Mouse (Mus musculus) heart, postnatal 0 days (tissue): ENCODE results near the gene Inafm2. TPM values are rescaled to one million over a fixed set of nuclear protein-coding genes. Genes with fewer than 3 reads are reported as not detected.

Experiments used
- ATAC-seq: fragments of 200-750 bp; cut with Nextera tagmentation; 2 replicates; pipeline ENCODE4 v1.8.0; 2017; ENCODE audit warnings: low read depth, moderate number of reproducible peaks, moderate library complexity; ENCODE audit not compliant: insufficient read depth
- DNase-seq: peaks from one replicate; pipeline ENCODE4 v3.0.0-alpha.2; 2016; ENCODE audit warnings: low spot score
- H3K27ac ChIP-seq: fragments of 300-500 bp; sonication (generic); 2 replicates; pipeline ENCODE4 v1.5.1; 2014; ENCODE audit warnings: low read depth, mild to moderate bottlenecking
- H3K27me3 ChIP-seq: fragments of 300-500 bp; sonication (generic); 2 replicates; pipeline ENCODE4 v1.6.1; 2014; ENCODE audit warnings: low read length, mixed read lengths; ENCODE audit not compliant: control insufficient read depth, insufficient read depth
- H3K36me3 ChIP-seq: fragments of 300-500 bp; sonication (generic); replicated peaks from 2 replicates; pipeline ENCODE4 v1.6.1; 2014; ENCODE audit warnings: low read length, mixed read lengths; ENCODE audit not compliant: control insufficient read depth, insufficient read depth
- H3K4me1 ChIP-seq: fragments of 300-500 bp; sonication (generic); 2 replicates; pipeline ENCODE4 v1.6.1; 2014; ENCODE audit warnings: antibody characterized with exemption; ENCODE audit not compliant: control insufficient read depth, insufficient read depth
- H3K4me2 ChIP-seq: fragments of 300-500 bp; sonication (generic); 2 replicates; pipeline ENCODE4 v1.6.1; 2014; ENCODE audit warnings: low read depth, mild to moderate bottlenecking, low read length, moderate library complexity
- H3K4me3 ChIP-seq: fragments of 300-500 bp; sonication (generic); 2 replicates; pipeline ENCODE4 v1.5.1; 2014; ENCODE audit warnings: low read depth, low read length
- H3K9ac ChIP-seq: fragments of 300-500 bp; sonication (generic); replicated peaks from 2 replicates; pipeline ENCODE4 v1.6.1; 2014; ENCODE audit warnings: low read depth, low read length, mixed read lengths
- H3K9me3 ChIP-seq: fragments of 300-500 bp; sonication (generic); replicated peaks from 2 replicates; pipeline ENCODE4 v1.6.1; 2016; ENCODE audit warnings: low read length; ENCODE audit not compliant: control insufficient read depth
- CTCF ChIP-seq: IDR thresholded peaks from 2 replicates; pipeline ENCODE4 v1.5.1; 2016; ENCODE audit warnings: antibody characterized with exemption, control low read depth, low read depth
- EP300 ChIP-seq: IDR thresholded peaks from 2 replicates; pipeline ENCODE4 v1.6.1; 2016; ENCODE audit warnings: antibody characterized with exemption, low read depth
- WGBS: fragments of 180-500 bp; shearing (Covaris S2); extraction: QIAGEN DNeasy Blood & Tissue Kit; methylation state at CpG from one replicate; pipeline ENCODE4 v1.1.7; 2014; 5-methylcytosine and 5-hydroxymethylcytosine counted together
- polyA plus RNA-seq: library from polyadenylated mRNA; unstranded; fragments of >200 nt; fragmentation: Nextera tagmentation; extraction: Ambion mirVana; gene quantifications from 2 replicates; pipeline ENCODE4 v1.2.1, GENCODE M21; 2015
- total RNA-seq: library from RNA; depleted of rRNA; stranded (reverse); fragments of >200 nt; gene quantifications from 2 replicates; pipeline ENCODE4 v1.2.3, GENCODE M21; 2014; ENCODE audit warnings: low replicate concordance

Gene Inafm2
- total and polyA plus RNA-seq, 2 experiments from 2014 or later: 44.2 to 48.4 TPM

- Histone ChIP-seq H3K27ac (no peak overlapping the region), H3K4me3 (no peak overlapping the region), H3K9me3 (no peaks in the 10 kb centered on the region), H3K9ac (no peak overlapping the region), H3K27me3 (no peaks in the 10 kb centered on the region), H3K4me1 (peaks cover 9% of the 10 kb centered on the region; the same call in 1 of the 2 replicates), H3K36me3 (no peaks in the 10 kb centered on the region), H3K4me2 (no peak overlapping the region)
- DNase-seq: no peak
- ATAC-seq: no peak
- 36% methylated on average over 3 of the region's 3 CpGs for WGBS
- TF ChIP-seq CTCF (no peak), EP300 (no peak)
Measured at GRCm38 (mm10) chr2:118740341-118740740, 5.2 kb upstream of the Inafm2 start.

GRCm38 (mm10) chr2:118741183-118741582 is 4.4 kb upstream of the Inafm2 start:
- no peaks in the 10 kb centered on the region for H3K27me3 ChIP-seq
- no peak for DNase-seq
- no peak overlapping the region for H3K4me2 ChIP-seq
- no peaks in the 10 kb centered on the region for H3K9me3 ChIP-seq
- 59% methylated on average over 9 of the region's 9 CpGs for WGBS
- no peaks in the 10 kb centered on the region for H3K36me3 ChIP-seq
- H3K27ac ChIP-seq: no peak overlapping the region
- no peak for ATAC-seq
- no peak overlapping the region for H3K4me3 ChIP-seq
- no peak overlapping the region for H3K9ac ChIP-seq
- TF ChIP-seq EP300 (no peak), CTCF (no peak)
- H3K4me1 ChIP-seq: peaks cover 9% of the 10 kb centered on the region; the same call in 1 of the 2 replicates

- Histone ChIP-seq H3K4me3 (no peak overlapping the region), H3K36me3 (peaks cover 1% of the 10 kb centered on the region; the same call in 1 of the 2 replicates), H3K27me3 (no peaks in the 10 kb centered on the region), H3K4me2 (no peak overlapping the region), H3K9ac (no peak overlapping the region), H3K4me1 (peaks cover 23% of the 10 kb centered on the region; the same call in 1 of the 2 replicates), H3K9me3 (no peaks in the 10 kb centered on the region), H3K27ac (no peak overlapping the region)
- no peak for ATAC-seq
- peak; percentile 80 for DNase-seq
- TF ChIP-seq CTCF (peak; percentile 83), EP300 (no peak)
- 28% methylated on average over 8 of the region's 8 CpGs for WGBS
Measured at GRCm38 (mm10) chr2:118743261-118743943, 2.2 kb upstream of the Inafm2 start.

GRCm38 (mm10) chr2:118744621-118745020 is 937 bp upstream of the Inafm2 start:
- Histone ChIP-seq H3K36me3 (peaks cover 9% of the 10 kb centered on the region), H3K4me3 (no peak overlapping the region; the same call in 1 of the 2 replicates), H3K27me3 (no peaks in the 10 kb centered on the region), H3K27ac (no peak overlapping the region), H3K4me1 (peaks cover 32% of the 10 kb centered on the region; the same call in 1 of the 2 replicates), H3K4me2 (peak overlapping the region; percentile 97; the same call in 1 of the 2 replicates), H3K9ac (peak overlapping the region; percentile 97; the same call in 1 of the 2 replicates), H3K9me3 (no peaks in the 10 kb centered on the region)
- DNase-seq: no peak
- no peak for ATAC-seq
- 37% methylated on average over 7 of the region's 7 CpGs for WGBS
- TF ChIP-seq CTCF (no peak), EP300 (no peak)

GRCm38 (mm10) chr2:118745915-118746901 is 650 bp downstream of the Inafm2 start:
- Histone ChIP-seq H3K4me1 (peaks cover 43% of the 10 kb centered on the region), H3K36me3 (peaks cover 9% of the 10 kb centered on the region), H3K4me2 (peak overlapping the region; percentile 97), H3K27ac (peak overlapping the region; percentile 92), H3K27me3 (no peaks in the 10 kb centered on the region), H3K9ac (peak overlapping the region; percentile 97), H3K9me3 (no peaks in the 10 kb centered on the region), H3K4me3 (peak overlapping the region; percentile 93)
- TF ChIP-seq CTCF: no peak
- TF ChIP-seq EP300: no peak
- no peak for DNase-seq
- ATAC-seq: peak; percentile 22
- WGBS: under 1% methylated on average over 108 of the region's 113 CpGs
